Mouse (Mus musculus): Measurements from ENCODE around the gene Prpf6.

- TF ChIP-seq CTCF (IDR thresholded peaks at IDR 0.05; ENCODE audit: low read depth, low read length) (no peak), POLR2A (IDR thresholded peaks at IDR 0.05; ENCODE audit: insufficient read depth, low read length) (peak; percentile 67), EP300 (IDR thresholded peaks at IDR 0.05; ENCODE audit: insufficient read depth, low read depth, low read length) (peak; percentile 50; the same call in 1 of the 2 replicates)
These were observed 9.4 kb downstream of the Prpf6 start for GRCm38 (mm10) chr2:181600828-181601750.

All from ES-Bruce4 (cell line).